Mouse (Mus musculus): ENCODE measurements around the gene Cracr2a.

Cracr2a gene

GRCm38 (mm10) chr6:127565951-127566732 lies 5.0 kb downstream of the Cracr2a start:
- peak; percentile 27 to 48 for DNase-seq

GRCm38 (mm10) chr6:127571849-127572550 lies 10.9 kb downstream of the Cracr2a start:
- DNase-seq: no peak

GRCm38 (mm10) chr6:127573779-127574463 lies 12.8 kb downstream of the Cracr2a start:
- DNase-seq: no peak

- DNase-seq: no peak
Observed at GRCm38 (mm10) chr6:127575194-127575593, 14.1 kb downstream of the Cracr2a start.

GRCm38 (mm10) chr6:127577688-127578087 lies 16.6 kb downstream of the Cracr2a start:
- DNase-seq: no peak

GRCm38 (mm10) chr6:127578316-127578715 lies 17.2 kb downstream of the Cracr2a start:
- DNase-seq: peak in 1 of 2 experiments; percentile 12

GRCm38 (mm10) chr6:127578810-127579209 lies 17.7 kb downstream of the Cracr2a start:
- DNase-seq: no peak

- DNase-seq: no peak
Observed at GRCm38 (mm10) chr6:127581915-127582314, 20.8 kb downstream of the Cracr2a start.

- peak; percentile 79 to 93 for DNase-seq
Observed at GRCm38 (mm10) chr6:127582391-127583176, 21.4 kb downstream of the Cracr2a start.

GRCm38 (mm10) chr6:127591467-127591866 lies 30.3 kb downstream of the Cracr2a start:
- no peak for DNase-seq

GRCm38 (mm10) chr6:127593487-127593886 lies 32.3 kb downstream of the Cracr2a start:
- no peak for DNase-seq

GRCm38 (mm10) chr6:127599280-127599679 lies 38.1 kb downstream of the Cracr2a start:
- no peak for DNase-seq

- no peak for DNase-seq
Observed at GRCm38 (mm10) chr6:127605067-127606025, 44.2 kb downstream of the Cracr2a start.

GRCm38 (mm10) chr6:127609673-127610072 lies 48.5 kb downstream of the Cracr2a start:
- no peak for DNase-seq

- no peak for DNase-seq
Observed at GRCm38 (mm10) chr6:127611216-127611615, 50.1 kb downstream of the Cracr2a start.

GRCm38 (mm10) chr6:127614083-127614984 lies 53.2 kb downstream of the Cracr2a start:
- DNase-seq: peak in 1 of 2 experiments; percentile 10

GRCm38 (mm10) chr6:127616623-127617022 lies 55.5 kb downstream of the Cracr2a start:
- no peak for DNase-seq

- peak in 1 of 2 experiments; percentile 44 for DNase-seq
Observed at GRCm38 (mm10) chr6:127617258-127618025, 56.3 kb downstream of the Cracr2a start.

- peak; percentile 34 to 38 for DNase-seq
Observed at GRCm38 (mm10) chr6:127618686-127619085, 57.5 kb downstream of the Cracr2a start.
